Mouse (Mus musculus): ENCODE measurements around the gene Hist1h2ab. TPM values are rescaled to one million over a fixed set of nuclear protein-coding genes. Genes with fewer than 3 reads are reported as not detected.

The Hist1h2ab gene
- total RNA-seq, 2 experiments from 2014 or later: 19.9 to 21.0 TPM

DNA sequence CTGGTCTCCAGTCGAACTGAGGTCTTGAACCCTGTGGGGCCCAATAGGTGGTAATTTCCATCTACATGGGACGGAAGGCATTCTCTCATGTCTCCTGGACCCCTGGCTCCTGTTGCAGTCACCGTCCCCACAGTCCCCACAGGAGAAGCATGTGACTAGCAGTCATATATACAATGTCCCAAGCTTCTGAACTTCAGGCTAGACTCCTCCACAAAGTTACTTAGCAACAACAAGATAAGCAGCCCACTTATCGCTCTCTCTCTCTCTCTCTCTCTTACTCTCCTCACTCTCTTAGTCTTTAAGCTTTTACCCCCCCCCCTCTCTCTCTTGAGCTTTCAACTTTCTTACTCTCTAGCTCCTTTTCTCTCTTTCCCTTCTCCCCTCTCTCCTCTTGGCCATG lies 26.7 kb upstream of the Hist1h2ab start:
- no peak for TF ChIP-seq CTCF (IDR thresholded peaks at IDR 0.05)
- DNase-seq (ENCODE audit: extremely low spot score in 1 of 2, low spot score in 2 of 2): no peak
- Histone ChIP-seq H3K4me3 (no peak overlapping the region), H3K27ac (no peak overlapping the region)
- intact Hi-C loops (cut with DNase I): no loop called here

DNA sequence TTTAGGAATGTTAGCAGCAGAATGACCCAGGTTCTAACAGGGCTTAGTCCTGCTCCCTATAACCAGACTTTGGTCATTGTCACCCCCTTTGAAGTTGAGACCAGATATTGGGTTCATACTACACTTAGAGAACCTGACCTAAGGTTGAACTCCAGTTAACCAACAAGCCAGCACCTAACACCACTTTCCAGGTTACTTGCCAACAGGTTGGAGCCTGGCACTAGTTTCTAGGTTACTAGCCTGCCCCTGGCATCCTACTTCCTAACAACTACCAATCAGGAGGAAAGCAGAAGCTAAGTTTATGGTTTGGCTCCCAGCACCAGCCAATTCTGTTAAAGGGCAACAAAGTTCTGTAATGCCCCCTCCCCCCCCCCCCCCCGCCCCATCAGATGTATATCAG lies 25.7 kb upstream of the Hist1h2ab start:
- intact Hi-C loops (cut with DNase I): no loop called here
- no peak for DNase-seq (ENCODE audit: extremely low spot score in 1 of 2, low spot score in 2 of 2)
- no peak for TF ChIP-seq CTCF (IDR thresholded peaks at IDR 0.05)
- Histone ChIP-seq H3K27ac (no peak overlapping the region), H3K4me3 (no peak overlapping the region)

DNA sequence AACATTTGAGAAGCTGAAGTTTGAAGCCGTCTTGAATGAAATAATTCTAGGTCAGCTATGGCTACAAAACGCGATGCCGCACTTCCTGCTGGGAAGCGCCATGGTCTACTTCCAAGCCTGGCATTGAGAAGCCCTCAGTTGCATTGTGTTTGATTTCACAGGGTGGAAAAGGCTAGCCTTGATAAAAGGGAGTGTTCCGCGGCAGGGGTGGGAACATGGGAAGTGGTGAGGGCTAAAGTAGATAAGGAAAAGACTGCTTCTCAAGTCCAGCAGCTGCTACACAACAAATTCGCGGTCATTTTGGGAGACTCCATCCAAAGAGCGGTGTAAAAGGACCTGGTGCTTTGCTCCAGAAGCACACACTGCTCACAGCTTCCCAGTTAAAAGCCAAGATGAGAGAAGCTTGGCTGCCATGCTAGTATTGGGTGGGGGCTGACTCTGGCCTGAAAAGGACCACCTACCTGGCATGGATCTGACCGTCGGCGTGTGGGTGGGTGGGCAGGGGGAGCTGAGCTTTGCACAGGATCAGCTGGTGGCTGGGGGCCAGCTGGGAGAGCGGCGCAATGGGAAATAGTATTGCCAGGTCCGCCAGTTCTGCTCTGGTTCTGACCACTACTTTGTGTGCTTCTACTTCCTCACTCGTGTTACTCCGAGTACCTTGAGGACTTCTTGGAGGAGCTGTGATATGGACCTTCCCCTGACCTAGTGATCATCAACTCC lies 22.3 kb upstream of the Hist1h2ab start:
- intact Hi-C loops (cut with DNase I): no loop called here
- no peak overlapping the region for H3K4me3 ChIP-seq
- no peak for DNase-seq (ENCODE audit: extremely low spot score in 1 of 2, low spot score in 2 of 2)
- TF ChIP-seq CTCF (IDR thresholded peaks at IDR 0.05): no peak
- no peak overlapping the region for H3K27ac ChIP-seq

- TF ChIP-seq CTCF (IDR thresholded peaks at IDR 0.05): no peak
- intact Hi-C loops (cut with DNase I): no loop called here
- no peak for DNase-seq (ENCODE audit: extremely low spot score in 1 of 2, low spot score in 2 of 2)
- Histone ChIP-seq H3K4me3 (no peak overlapping the region), H3K27ac (no peak overlapping the region)
These were observed 21.8 kb upstream of the Hist1h2ab start for GRCm38 (mm10) chr13:23729192-23729525.

DNA sequence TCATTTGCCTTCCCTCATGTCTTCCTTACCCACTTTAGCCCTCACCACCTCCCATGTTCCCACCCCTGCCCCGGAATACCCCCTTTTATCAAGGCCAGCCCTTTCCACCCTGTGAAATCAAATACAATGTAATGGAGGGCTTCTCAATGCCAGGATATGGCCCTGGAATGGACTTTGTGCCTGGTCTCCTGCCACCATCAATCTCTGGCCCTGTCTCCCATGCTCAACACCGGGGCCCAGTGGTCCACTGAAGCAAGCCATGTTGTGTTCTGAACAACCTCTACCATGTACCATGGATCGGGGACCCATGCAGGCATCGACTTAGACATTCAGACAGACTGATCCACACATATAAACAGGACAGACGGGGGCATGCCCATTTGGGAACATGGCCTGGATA lies 21.2 kb upstream of the Hist1h2ab start:
- intact Hi-C loops (cut with DNase I): no loop called here
- TF ChIP-seq CTCF (IDR thresholded peaks at IDR 0.05): no peak
- no peak overlapping the region for H3K4me3 ChIP-seq
- H3K27ac ChIP-seq: no peak overlapping the region
- DNase-seq (ENCODE audit: extremely low spot score in 1 of 2, low spot score in 2 of 2): no peak

GRCm38 (mm10) chr13:23730479-23730878 lies 20.4 kb upstream of the Hist1h2ab start:
- H3K4me3 ChIP-seq: no peak overlapping the region
- no peak overlapping the region for H3K27ac ChIP-seq
- intact Hi-C loops (cut with DNase I): no loop called here
- no peak for DNase-seq (ENCODE audit: extremely low spot score in 1 of 2, low spot score in 2 of 2)
- no peak for TF ChIP-seq CTCF (IDR thresholded peaks at IDR 0.05)

DNA sequence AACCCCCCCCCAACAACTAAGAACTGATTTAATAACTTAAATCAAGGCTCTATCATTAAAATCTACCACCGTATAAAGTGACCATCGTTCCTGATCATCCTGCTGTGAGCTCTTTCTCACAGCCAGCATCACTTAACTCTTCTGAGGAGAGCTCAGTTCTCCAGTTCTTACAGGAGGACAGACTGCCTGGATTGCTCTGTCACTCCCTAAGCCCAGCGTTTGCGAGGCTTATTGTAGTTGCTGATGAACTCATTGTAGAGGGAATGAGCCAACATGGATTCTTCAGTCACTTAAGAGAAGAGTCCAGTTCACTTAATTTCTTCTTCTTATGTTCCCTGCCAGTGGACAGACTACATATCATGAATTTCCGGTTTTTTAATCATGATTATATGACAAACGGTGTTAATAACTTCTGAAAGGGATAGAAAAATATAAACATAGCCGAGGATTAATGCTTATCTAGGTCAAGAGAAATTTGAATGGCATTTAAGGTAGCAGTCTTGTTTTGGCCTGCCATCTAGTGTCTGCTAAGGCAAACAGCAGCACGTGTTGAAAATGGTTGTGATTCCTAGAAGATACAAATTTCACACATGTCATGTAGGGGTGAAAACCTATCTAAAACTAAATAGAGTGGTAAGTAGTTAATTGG lies 18.6 kb upstream of the Hist1h2ab start:
- TF ChIP-seq CTCF (IDR thresholded peaks at IDR 0.05): peak; percentile 86
- no peak overlapping the region for H3K27ac ChIP-seq
- intact Hi-C loops (cut with DNase I): loop anchor here (1.0 kb wide), 1 partner anchor 31 kb away; no protein-coding TSS in a partner anchor
- H3K4me3 ChIP-seq: no peak overlapping the region
- no peak for DNase-seq (ENCODE audit: extremely low spot score in 1 of 2, low spot score in 2 of 2)

GRCm38 (mm10) chr13:23737091-23737490 lies 13.8 kb upstream of the Hist1h2ab start:
- no peak for DNase-seq (ENCODE audit: extremely low spot score in 1 of 2, low spot score in 2 of 2)
- Histone ChIP-seq H3K27ac (no peak overlapping the region), H3K4me3 (no peak overlapping the region)
- intact Hi-C loops (cut with DNase I): loop anchor here (5.0 kb wide), 2 partner anchors 115 to 1695 kb away; partner anchors contain the start of genes Hist1h1e, Hist1h2ag, Hist1h2be and Hist1h2bj
- TF ChIP-seq CTCF (IDR thresholded peaks at IDR 0.05): no peak

DNA sequence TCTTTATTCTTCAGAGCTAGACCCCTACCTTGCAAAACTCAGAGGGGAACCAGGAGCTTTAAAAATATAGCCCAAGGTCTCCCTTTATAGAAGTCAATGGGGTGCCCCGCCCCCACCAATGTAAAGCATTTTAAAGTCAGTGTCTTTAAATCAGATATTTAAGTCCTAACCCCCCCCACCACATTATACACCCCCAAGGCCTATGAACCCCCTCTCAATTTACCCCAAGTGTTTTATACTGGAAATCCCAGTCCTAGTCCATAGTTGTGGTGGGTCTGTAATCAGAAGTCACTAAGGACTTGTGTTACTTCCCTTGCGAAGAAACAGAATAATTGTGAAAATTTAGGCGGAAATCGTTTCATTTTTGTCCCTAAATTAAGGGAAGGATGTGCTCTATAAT lies 12.9 kb upstream of the Hist1h2ab start:
- no peak for DNase-seq (ENCODE audit: extremely low spot score in 1 of 2, low spot score in 2 of 2)
- TF ChIP-seq CTCF (IDR thresholded peaks at IDR 0.05): no peak
- peak overlapping the region; percentile 93 for H3K27ac ChIP-seq
- peak overlapping the region; percentile 83 for H3K4me3 ChIP-seq
- intact Hi-C loops (cut with DNase I): loop anchor here (5.0 kb wide), 2 partner anchors 116 to 1696 kb away; partner anchors contain the start of genes Hist1h1e, Hist1h2ag, Hist1h2be and Hist1h2bj

DNA sequence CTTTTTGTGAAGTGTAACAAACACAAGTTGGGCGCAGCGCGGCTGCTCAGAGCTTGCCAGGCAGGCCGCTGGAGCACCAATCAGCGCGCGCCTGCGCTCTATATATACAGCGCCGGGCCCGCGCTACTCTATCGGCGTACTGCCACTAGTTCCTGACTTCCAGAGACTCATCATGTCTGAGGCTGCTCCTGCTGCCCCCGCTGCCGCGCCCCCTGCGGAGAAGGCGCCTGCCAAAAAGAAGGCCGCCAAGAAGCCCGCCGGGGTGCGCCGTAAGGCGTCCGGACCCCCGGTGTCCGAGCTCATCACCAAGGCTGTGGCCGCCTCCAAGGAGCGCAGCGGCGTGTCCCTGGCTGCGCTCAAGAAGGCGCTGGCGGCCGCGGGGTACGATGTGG lies 12.3 kb upstream of the Hist1h2ab start, which contains the start of gene Hist1h1c:
Gene Hist1h1c (plus strand): TSS at position 132 of the 392 bp plus-strand sequence.
- DNase-seq (ENCODE audit: extremely low spot score in 1 of 2, low spot score in 2 of 2): peak; percentile 85 to 87
- intact Hi-C loops (cut with DNase I): loop anchor here (5.0 kb wide), 2 partner anchors 116 to 1696 kb away; partner anchors contain the start of genes Hist1h1e, Hist1h2ag, Hist1h2be and Hist1h2bj
- peak within 1 kb of the TSS; percentile 93 for H3K27ac ChIP-seq

GRCm38 (mm10) chr13:23739069-23739921 lies 11.6 kb upstream of the Hist1h2ab start:
- TF ChIP-seq CTCF (IDR thresholded peaks at IDR 0.05): no peak; the same call in 1 of the 2 replicates
- H3K27ac ChIP-seq: peak overlapping the region; percentile 93
- peak overlapping the region; percentile 83 for H3K4me3 ChIP-seq
- intact Hi-C loops (cut with DNase I): loop anchor here (5.0 kb wide), 2 partner anchors 117 to 1697 kb away; partner anchors contain the start of genes Hist1h1e, Hist1h2ag, Hist1h2be and Hist1h2bj
- DNase-seq (ENCODE audit: extremely low spot score in 1 of 2, low spot score in 2 of 2): peak; percentile 87 to 92

More for the DNA sequence above, 12.3 kb upstream of the Hist1h2ab start, which contains the start of gene Hist1h1c:
- no peak; the same call in 1 of the 2 replicates for TF ChIP-seq CTCF (IDR thresholded peaks at IDR 0.05)
- peak within 1 kb of the TSS; percentile 83 for H3K4me3 ChIP-seq

Measured in left cerebral cortex, adult 2 months (tissue).